Mouse (Mus musculus) neural tube, embryonic 13.5 days (tissue): Measurements from ENCODE around the gene Egfl7. TPM values are rescaled to one million over a fixed set of nuclear protein-coding genes. Genes with fewer than 3 reads are reported as not detected.

Source experiments
- ATAC-seq: fragments of 200-750 bp; cut with Nextera tagmentation; 2 replicates; pipeline ENCODE4 v1.8.0; 2017; ENCODE audit warnings: low read depth, mild to moderate bottlenecking, moderate TSS enrichment, moderate library complexity
- H3K27ac ChIP-seq: fragments of 300-500 bp; sonication (generic); replicated peaks from 2 replicates; pipeline ENCODE4 v1.5.1; 2015; ENCODE audit warnings: moderate library complexity, mild to moderate bottlenecking, inconsistent platforms
- H3K27me3 ChIP-seq: fragments of 300-500 bp; sonication (generic); 2 replicates; pipeline ENCODE4 v1.6.1; 2015; ENCODE audit warnings: mild to moderate bottlenecking, inconsistent platforms
- H3K36me3 ChIP-seq: fragments of 300-500 bp; sonication (generic); 2 replicates; pipeline ENCODE4 v1.6.1; 2015; ENCODE audit warnings: mild to moderate bottlenecking, inconsistent platforms
- H3K4me1 ChIP-seq: fragments of 300-500 bp; sonication (generic); replicated peaks from 2 replicates; pipeline ENCODE4 v1.6.1; 2015; ENCODE audit warnings: inconsistent platforms
- H3K4me2 ChIP-seq: fragments of 300-500 bp; sonication (generic); 2 replicates; pipeline ENCODE4 v1.6.1; 2015; ENCODE audit warnings: inconsistent platforms, mild to moderate bottlenecking, moderate library complexity
- H3K4me3 ChIP-seq: fragments of 300-500 bp; sonication (generic); 2 replicates; pipeline ENCODE4 v1.5.1; 2015; ENCODE audit warnings: mild to moderate bottlenecking, inconsistent platforms
- H3K9ac ChIP-seq: fragments of 300-500 bp; sonication (generic); 2 replicates; pipeline ENCODE4 v1.6.1; 2015; ENCODE audit warnings: moderate library complexity, mild to moderate bottlenecking, inconsistent platforms
- H3K9me3 ChIP-seq: fragments of 300-500 bp; sonication (generic); 2 replicates; pipeline ENCODE4 v1.6.1; 2016; ENCODE audit warnings: inconsistent platforms
- WGBS: fragments of 180-500 bp; shearing (Covaris S2); methylation state at CpG from one replicate; pipeline ENCODE4 v1.1.7; 2015; 5-methylcytosine and 5-hydroxymethylcytosine counted together
- microRNA counts: library from miRNA; unstranded; fragments of <30 nt; microRNA quantifications from one replicate; lab custom pipeline; 2016
- microRNA-seq: library from miRNA; unstranded; fragments of <30 nt; microRNA quantifications from one replicate; pipeline ENCODE4, GENCODE M21; 2016
- polyA plus RNA-seq: library from polyadenylated mRNA; unstranded; fragments of >200 nt; fragmentation: Nextera tagmentation; extraction: Ambion mirVana; gene quantifications from 2 replicates; pipeline ENCODE4 v1.2.1, GENCODE M21; 2015

Gene Egfl7
- polyA plus RNA-seq, 1 experiment from 2014 or later = 78.3 TPM

DNA sequence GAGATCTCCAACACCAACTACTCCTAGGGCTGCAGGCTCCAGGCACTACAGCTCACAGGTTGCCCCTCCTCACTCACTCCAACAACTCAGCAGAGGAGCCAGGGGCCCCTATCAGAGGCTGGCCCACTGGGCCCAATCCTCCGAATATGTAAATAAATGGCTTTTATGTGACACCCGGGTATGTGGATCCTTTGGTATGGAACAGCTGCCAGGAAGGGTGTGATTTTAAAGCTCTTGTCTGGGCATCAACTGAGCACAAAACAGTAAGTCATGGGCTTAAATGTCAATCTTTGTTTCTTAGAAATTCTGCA lies 56.5 kb downstream of the Egfl7 start:
- H3K4me2 ChIP-seq = no peak overlapping the region
- H3K4me3 ChIP-seq = no peak overlapping the region
- H3K4me1 ChIP-seq = peaks cover 81% of the 10 kb centered on the region
- peaks cover 52% of the 10 kb centered on the region for H3K36me3 ChIP-seq
- no peak overlapping the region for H3K9ac ChIP-seq
- H3K27ac ChIP-seq = no peak overlapping the region
- WGBS = 51% methylated on average over 2 of the region's 2 CpGs
- ATAC-seq = no peak
- no peaks in the 10 kb centered on the region for H3K27me3 ChIP-seq
- H3K9me3 ChIP-seq = no peaks in the 10 kb centered on the region

GRCm38 (mm10) chr2:26637316-26637932 lies 57.6 kb downstream of the Egfl7 start:
- no peaks in the 10 kb centered on the region for H3K9me3 ChIP-seq
- peaks cover 52% of the 10 kb centered on the region for H3K36me3 ChIP-seq

GRCm38 (mm10) chr2:26638039-26638438 lies 58.2 kb downstream of the Egfl7 start:
- Histone ChIP-seq H3K4me2 (peak overlapping the region; percentile 87), H3K9ac (peak overlapping the region; percentile 93), H3K4me1 (peaks cover 64% of the 10 kb centered on the region), H3K27me3 (no peaks in the 10 kb centered on the region), H3K36me3 (peaks cover 52% of the 10 kb centered on the region), H3K4me3 (peak overlapping the region; percentile 74; the same call in 1 of the 2 replicates), H3K9me3 (no peaks in the 10 kb centered on the region), H3K27ac (no peak overlapping the region)
- 86% methylated on average over 5 of the region's 5 CpGs for WGBS
- ATAC-seq = no peak

More at GRCm38 (mm10) chr2:26637316-26637932, 57.6 kb downstream of the Egfl7 start:
- Histone ChIP-seq H3K27me3 (no peaks in the 10 kb centered on the region), H3K4me3 (no peak overlapping the region), H3K9ac (peak overlapping the region; percentile 93; the same call in 1 of the 2 replicates), H3K27ac (no peak overlapping the region), H3K4me1 (peaks cover 70% of the 10 kb centered on the region), H3K4me2 (peak overlapping the region; percentile 87)
- ATAC-seq = no peak
- 86% methylated on average over 4 of the region's 4 CpGs for WGBS

GRCm38 (mm10) chr2:26638572-26638971 lies 58.8 kb downstream of the Egfl7 start:
- Histone ChIP-seq H3K4me3 (peak overlapping the region; percentile 74), H3K27me3 (no peaks in the 10 kb centered on the region), H3K36me3 (peaks cover 52% of the 10 kb centered on the region), H3K9me3 (no peaks in the 10 kb centered on the region), H3K4me1 (peaks cover 59% of the 10 kb centered on the region), H3K4me2 (peak overlapping the region; percentile 87), H3K9ac (peak overlapping the region; percentile 93), H3K27ac (peak overlapping the region; percentile 46)
- ATAC-seq = no peak
- 73% methylated on average over 5 of the region's 5 CpGs for WGBS

- Histone ChIP-seq H3K4me2 (peak overlapping the region; percentile 87), H3K4me3 (peak overlapping the region; percentile 74), H3K4me1 (peaks cover 53% of the 10 kb centered on the region), H3K27me3 (no peaks in the 10 kb centered on the region), H3K27ac (peak overlapping the region; percentile 46), H3K36me3 (peaks cover 47% of the 10 kb centered on the region), H3K9me3 (no peaks in the 10 kb centered on the region), H3K9ac (peak overlapping the region; percentile 93)
- ATAC-seq = peak; percentile 45; the same call in 1 of the 2 replicates
- WGBS = 6% methylated on average over 8 of the region's 8 CpGs
These were observed 59.3 kb downstream of the Egfl7 start for GRCm38 (mm10) chr2:26639083-26639482.

DNA sequence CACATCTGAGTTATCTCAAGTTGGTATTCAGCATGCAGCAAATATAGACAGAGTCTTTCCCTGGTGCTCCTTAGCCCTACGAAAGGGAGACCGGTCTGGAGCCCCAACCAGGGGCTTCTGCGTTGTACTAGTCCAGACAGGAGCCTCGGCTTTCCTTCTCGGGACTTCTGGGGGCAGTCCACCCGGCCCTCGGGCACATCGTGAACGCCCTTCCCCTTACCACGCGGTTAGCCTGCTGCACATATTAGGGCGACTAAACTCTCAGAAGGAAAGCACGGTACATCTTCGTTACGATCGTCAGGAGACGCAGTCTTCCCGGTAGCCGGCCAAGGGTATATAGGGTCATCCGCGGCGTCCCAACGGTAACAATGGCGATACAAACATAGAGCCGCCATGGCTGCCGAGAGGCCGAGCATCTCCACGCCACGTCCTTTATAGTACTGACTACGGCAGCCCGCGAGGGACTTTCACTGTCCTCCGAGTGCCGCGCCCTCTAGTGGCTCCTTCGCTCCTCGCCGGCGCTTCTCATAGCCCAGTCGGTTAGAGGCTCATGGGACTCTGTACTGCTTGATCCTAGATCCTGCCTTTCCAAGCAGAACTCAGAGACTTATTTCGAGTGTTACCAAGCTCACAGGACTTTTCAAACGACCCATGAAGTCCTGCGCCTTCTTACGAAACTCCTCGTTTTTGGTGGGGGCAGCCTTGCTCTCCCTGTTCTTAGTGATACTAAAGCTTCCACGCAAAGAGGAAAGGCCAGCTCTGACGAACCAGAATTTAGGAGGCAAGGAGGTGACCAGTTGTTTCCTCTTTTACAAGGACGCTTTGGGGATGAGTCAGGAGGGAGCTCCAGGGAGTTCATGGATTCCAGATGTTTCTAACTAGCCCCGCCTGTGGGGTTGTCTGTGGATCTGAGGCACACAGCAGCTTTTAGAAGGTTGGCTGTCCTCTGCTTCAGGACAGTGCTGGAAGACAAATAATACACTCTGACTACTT lies 60.3 kb downstream of the Egfl7 start:
- Histone ChIP-seq H3K4me2 (peak overlapping the region; percentile 87), H3K27me3 (no peaks in the 10 kb centered on the region), H3K9me3 (no peaks in the 10 kb centered on the region), H3K36me3 (peaks cover 37% of the 10 kb centered on the region), H3K27ac (peak overlapping the region; percentile 83), H3K4me3 (peak overlapping the region; percentile 74), H3K9ac (peak overlapping the region; percentile 93), H3K4me1 (peaks cover 44% of the 10 kb centered on the region)
- 5% methylated on average over 49 of the region's 49 CpGs for WGBS
- peak; percentile 82 for ATAC-seq

GRCm38 (mm10) chr2:26641006-26641647 lies 61.3 kb downstream of the Egfl7 start:
- no peaks in the 10 kb centered on the region for H3K27me3 ChIP-seq
- H3K4me2 ChIP-seq = no peak overlapping the region
- H3K9me3 ChIP-seq = no peaks in the 10 kb centered on the region
- H3K4me1 ChIP-seq = peaks cover 34% of the 10 kb centered on the region
- ATAC-seq = no peak
- peaks cover 27% of the 10 kb centered on the region for H3K36me3 ChIP-seq
- H3K4me3 ChIP-seq = no peak overlapping the region
- H3K9ac ChIP-seq = peak overlapping the region; percentile 93; the same call in 1 of the 2 replicates
- no peak overlapping the region for H3K27ac ChIP-seq
- WGBS = 85% methylated on average over 7 of the region's 7 CpGs

MicroRNAs within 50 kb of the gene (microRNA counts, 519-probe panel; counts per million panel counts)
- microRNA mmu-miR-126-3p (lab: Ali Mortazavi, UCI) (5,013 counts per million, percentile 85 among the panel's probes with 10 or more counts), microRNA mmu-miR-126-5p (lab: Ali Mortazavi, UCI) (3,983 counts per million, percentile 63 among the panel's probes with 10 or more counts)

Small RNAs within 50 kb of the gene (microRNA-seq; reads per million reads assigned to microRNA genes)
- gene Mir126a (not detected), gene Mir126b (not detected)

Other genes with a start within 250 kb of the Egfl7 start
- 30.1 and 34.2 TPM in 2 replicates for gene Dnlz, start 227.9 kb upstream of the Egfl7 start, polyA plus RNA-seq
- 1.3 and 2.0 TPM in 2 replicates for gene Card9, start 219.1 kb upstream of the Egfl7 start, polyA plus RNA-seq
- gene Snapc4, start 199.4 kb upstream of the Egfl7 start, polyA plus RNA-seq = 25.4 and 26.8 TPM in 2 replicates
- 158 and 164 TPM in 2 replicates for gene Entr1, start 190.7 kb upstream of the Egfl7 start, polyA plus RNA-seq
- gene Pmpca, start 190.7 kb upstream of the Egfl7 start, polyA plus RNA-seq = 96.5 and 97.6 TPM in 2 replicates
- 24.6 and 25.5 TPM in 2 replicates for gene Inpp5e, start 170.8 kb upstream of the Egfl7 start, polyA plus RNA-seq
- gene Sec16a, start 134.8 kb upstream of the Egfl7 start, polyA plus RNA-seq = 18.4 and 20.7 TPM in 2 replicates
- gene Notch1, start 63.4 kb upstream of the Egfl7 start, polyA plus RNA-seq = 19.3 and 20.5 TPM in 2 replicates
- not detected in 2 replicates for gene Gm20532, start 6.6 kb downstream of the Egfl7 start, polyA plus RNA-seq
- gene Agpat2, start 24.4 kb downstream of the Egfl7 start, polyA plus RNA-seq = 6.0 and 7.4 TPM in 2 replicates
- gene Fam69b, start 48.4 kb downstream of the Egfl7 start, polyA plus RNA-seq = 91.8 and 101 TPM in 2 replicates
- gene Lcn4, start 91.3 kb downstream of the Egfl7 start, polyA plus RNA-seq = not detected in 2 replicates